In genomic region chr5:13318728-13319429, GRCm38 (mm10) we compare ENCODE assay signal across 19 mouse cellular contexts.
DNase-seq lines count a peak whose midpoint lies in the region; ATAC-seq lines count a peak whose summit lies in the region.
"Had no signal": no experiment of that assay in that cellular context is flagged by ENCODE, and none has a peak within 500 bp of the region (broad histone marks: within the 10 kb centered on the region; RNA-seq: fewer than 3 reads in every experiment).

No protein-coding gene starts in this region.

- H3K36me3 ChIP-seq in forebrain, embryonic 12.5 days (replicated peaks) = no peaks in the 10 kb centered on the region
- H3K36me3 ChIP-seq: G1E; intestine, embryonic 15.5 days; liver, embryonic 12.5 days had no signal

- H3K4me2 ChIP-seq in forebrain, embryonic 12.5 days = no peak overlapping the region
- H3K4me2 ChIP-seq: hindbrain, embryonic 14.5 days; intestine, embryonic 15.5 days; liver, embryonic 12.5 days had no signal

- WGBS in forebrain, embryonic 12.5 days = 26% methylated on average over 5 of the region's 5 CpGs

- H3K9ac ChIP-seq in forebrain, embryonic 12.5 days = no peak overlapping the region
- H3K9ac ChIP-seq: forebrain, postnatal 0 days; hindbrain, embryonic 14.5 days; intestine, embryonic 15.5 days; liver, embryonic 12.5 days had no signal

- no peak overlapping the region for H3K27ac ChIP-seq in forebrain, embryonic 12.5 days
- H3K27ac ChIP-seq: heart, adult 2 months; hindbrain, embryonic 14.5 days; intestine, embryonic 15.5 days had no signal

- H3K4me1 ChIP-seq in forebrain, embryonic 12.5 days = peaks cover 5% of the 10 kb centered on the region
- H3K4me1 ChIP-seq: intestine, embryonic 15.5 days; liver, embryonic 12.5 days had no signal

- H3K9me3 ChIP-seq in forebrain, embryonic 12.5 days = no peaks in the 10 kb centered on the region
- H3K9me3 ChIP-seq: G1E; intestine, embryonic 15.5 days; liver, embryonic 12.5 days had no signal

- intact Hi-C loops in heart, postnatal 14 days (cut with DNase I) = no loop called here

- H3K27me3 ChIP-seq in forebrain, embryonic 12.5 days = peaks cover 22% of the 10 kb centered on the region
- H3K27me3 ChIP-seq: intestine, embryonic 15.5 days; liver, embryonic 12.5 days had no signal

- no peak overlapping the region for H3K4me3 ChIP-seq in forebrain, embryonic 12.5 days (replicated peaks)
- H3K4me3 ChIP-seq: erythroblast, embryonic 14.5 days; heart, adult 2 months; intestine, embryonic 15.5 days; liver, embryonic 12.5 days had no signal

- peak; percentile 26 for DNase-seq in 3T3-L1 (ENCODE audit: low read depth, low spot score)
- peak; percentile 16 for DNase-seq in NIH3T3 (ENCODE audit: low read depth)
- DNase-seq in cerebellum, adult 8-10 months = peak; percentile 5
- peak; percentile 22 for DNase-seq in embryo, embryonic 9.5 days (ENCODE audit: extremely low spot score)
- no peak for DNase-seq in heart, postnatal 14 days
- DNase-seq in testis, postnatal 10 days (ENCODE audit: low spot score) = no peak
- DNase-seq: adrenal gland, adult 8-10 months; forebrain, postnatal 0 days; gastrocnemius, postnatal 10 days; heart, adult 2 months; kidney, postnatal 4 days; retina, postnatal 1 day had no signal

- no peak for ATAC-seq in forebrain, embryonic 12.5 days (ENCODE audit: low FRiP score)
- ATAC-seq: forebrain, postnatal 0 days; intestine, embryonic 15.5 days; liver, embryonic 12.5 days; midbrain, embryonic 16.5 days had no signal

Comparison
In these comparisons a context has a peak if more than half of its experiments do, and no peak if none do; other contexts are left out.
1. DNase-seq: peak in 3T3-L1 (single experiment), NIH3T3 (single experiment), cerebellum, adult 8-10 months (single experiment) and embryo, embryonic 9.5 days (single experiment); none in heart, postnatal 14 days (0 of 2) and testis, postnatal 10 days (single experiment).